Mouse (Mus musculus): ENCODE data around the gene Gabbr2.

DNA sequence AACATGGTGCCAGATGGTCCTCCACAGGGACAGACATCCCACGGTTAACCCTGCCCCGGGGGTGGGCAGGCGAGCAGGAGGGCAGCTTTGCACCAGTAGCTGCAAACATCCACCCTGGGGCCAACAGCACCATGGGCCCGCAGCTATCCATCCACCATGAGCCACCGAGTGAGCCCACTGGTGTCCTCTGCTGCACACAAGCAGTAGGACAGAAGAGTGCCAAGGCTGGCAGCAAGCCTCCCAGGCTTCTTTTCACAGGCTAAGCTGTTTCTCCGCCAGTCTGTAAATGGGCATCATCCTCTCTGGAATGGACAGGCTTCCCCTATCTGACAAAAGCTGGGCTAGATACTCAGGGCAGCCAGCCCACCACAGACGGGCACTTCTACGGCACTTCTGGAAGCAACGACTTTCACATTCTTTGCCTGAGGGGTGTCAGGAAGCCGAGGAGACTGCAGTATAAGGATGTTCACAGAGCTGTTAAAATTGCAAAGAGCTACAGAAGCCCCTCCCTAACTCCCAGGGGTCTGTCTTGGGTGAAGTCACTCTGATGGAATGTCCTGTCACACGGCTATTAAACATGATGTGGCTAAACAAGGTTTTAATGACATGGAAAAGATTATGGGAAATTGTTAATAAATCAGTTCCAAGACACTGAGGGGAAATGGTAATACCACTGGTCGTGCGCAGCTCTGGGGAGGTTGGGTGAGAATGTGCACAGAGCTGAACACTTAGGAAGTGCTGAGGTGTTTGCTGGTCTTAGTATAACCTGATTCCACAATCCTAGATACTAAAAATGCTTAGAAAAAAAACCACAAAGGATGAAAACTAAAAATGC lies 45.0 kb upstream of the Gabbr2 start:
- no peak for TF ChIP-seq CTCF (IDR thresholded peaks at IDR 0.05; ENCODE audit: control insufficient read depth, insufficient read depth, insufficient replicate concordance, low read depth, low read length)
- no peak for TF ChIP-seq POLR2A (IDR thresholded peaks at IDR 0.05; ENCODE audit: control insufficient read depth, low read depth, low read length)

Data from testis, adult 2 months (tissue).